Mouse (Mus musculus) myocyte (in vitro differentiated cells): ENCODE data around the gene Podnl1.

Experiments used
- MAX ChIP-seq: IDR thresholded peaks from one replicate; pipeline ENCODE4 v1.6.1; 2011; ENCODE audit warnings: low read depth, mild to moderate bottlenecking, control low read depth
- POLR2A ChIP-seq: IDR thresholded peaks from one replicate; pipeline ENCODE4 v1.6.1; 2011; ENCODE audit warnings: low read depth, mild to moderate bottlenecking, control low read depth, moderate library complexity; ENCODE audit not compliant: insufficient read length
- USF1 ChIP-seq: IDR thresholded peaks from one replicate; pipeline ENCODE4 v1.6.1; 2011; ENCODE audit warnings: low read depth, mild to moderate bottlenecking, control low read depth, moderate library complexity

DNA sequence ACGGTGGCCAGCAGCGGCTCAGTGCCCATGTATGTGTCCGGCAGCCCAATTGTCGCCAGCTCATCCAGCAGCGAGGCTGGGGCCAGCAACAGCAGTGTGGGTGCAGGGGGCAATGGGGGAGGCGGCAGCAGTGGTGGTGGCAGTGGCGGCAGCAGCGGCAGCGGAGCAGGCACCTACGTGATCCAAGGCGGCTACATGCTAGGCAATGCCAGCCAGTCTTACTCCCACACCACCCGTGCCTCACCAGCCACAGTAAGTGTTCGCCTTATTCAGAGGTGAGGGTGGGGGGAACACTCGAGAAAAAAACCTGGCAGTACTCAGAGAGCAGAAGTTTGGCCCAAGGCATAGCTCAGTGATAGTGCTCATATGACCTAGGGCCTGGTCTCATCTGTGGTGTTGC, 38.0 kb upstream of the Podnl1 start:
- TF ChIP-seq MAX (no peak), USF1 (no peak), POLR2A (no peak)
